Mouse (Mus musculus) inflammation-experienced regulatory T-cells (primary cell): ENCODE data around the gene Tprg. TPM values are rescaled to one million over a fixed set of nuclear protein-coding genes. Genes with fewer than 3 reads are reported as not detected.

Experiments
- polyA plus RNA-seq, 2 experiments: library from polyadenylated mRNA; unstranded; fragments of 100-300 nt; shearing (Covaris generic); gene quantifications; one replicate each; pipeline ENCODE4 v1.2.1; 2017

The Tprg gene
- under 1 TPM in 1 of 2 experiments, not detected in 1; 0.18 TPM for polyA plus RNA-seq

DNA sequence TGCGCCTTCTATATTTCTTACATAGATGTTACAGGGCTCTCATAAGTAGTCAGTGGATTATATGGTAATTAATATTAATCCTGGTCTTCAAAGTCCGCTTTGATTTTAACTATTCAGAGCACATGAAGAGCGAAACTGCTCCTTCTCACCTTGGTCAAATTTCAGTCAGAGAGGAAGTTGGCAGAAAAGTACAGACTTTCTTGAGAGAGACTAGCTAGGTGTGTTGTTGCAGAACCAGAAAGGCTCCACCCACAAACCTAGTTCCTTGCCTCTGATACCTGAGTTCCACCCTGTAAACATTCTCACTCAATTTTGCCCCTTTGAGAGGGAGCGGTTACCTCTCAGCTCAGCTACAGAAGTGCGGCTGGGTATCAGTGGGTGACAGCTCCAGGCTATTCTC, at the start of gene Tprg:
Gene Tprg, plus strand, starts transcription at position 301 of the 400 bp plus-strand sequence.

